Mouse (Mus musculus): ENCODE data around the gene Camk2g.

GRCm38 (mm10) chr14:20773410-20773809 lies 20.5 kb downstream of the Camk2g start:
- TF ChIP-seq CTCF (IDR thresholded peaks at IDR 0.05; ENCODE audit: borderline replicate concordance, insufficient read depth, low read depth, low read length) (no peak), POLR2A (IDR thresholded peaks at IDR 0.05; ENCODE audit: borderline replicate concordance, insufficient read depth, low read length) (no peak)
